Mouse (Mus musculus): ENCODE data around the gene Tmem63b. TPM values are rescaled to one million over a fixed set of nuclear protein-coding genes. Genes with fewer than 3 reads are reported as not detected.

The Tmem63b gene
- polyA plus RNA-seq, 1 experiment from 2014 or later, result 150 TPM

DNA sequence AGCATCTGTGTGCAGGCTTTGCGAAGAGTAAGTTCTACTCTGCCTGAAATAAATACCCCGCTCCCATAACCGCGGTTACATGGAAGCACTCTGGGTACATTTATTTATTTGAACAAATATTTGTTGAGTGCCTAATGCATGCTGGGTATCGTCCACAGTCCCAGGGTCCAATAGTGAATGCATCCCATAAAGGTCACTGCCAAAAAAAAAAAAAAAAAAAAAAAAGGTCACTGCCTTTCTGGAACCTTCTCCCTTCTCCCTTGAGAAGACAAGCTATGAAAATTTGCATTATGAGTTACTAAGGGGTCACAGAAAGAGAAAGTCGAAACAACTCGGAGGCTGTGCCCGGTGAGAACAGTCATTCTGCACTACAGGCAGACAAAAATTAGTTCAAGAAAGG lies 44.7 kb downstream of the Tmem63b start:
- Histone ChIP-seq H3K27ac (ENCODE audit: low read length) (no peak overlapping the region), H3K4me2 (ENCODE audit: low read length) (no peak overlapping the region), H3K4me3 (ENCODE audit: low read depth, low read length) (no peak overlapping the region), H3K4me1 (ENCODE audit: control insufficient read depth, insufficient read depth, low read length) (no peaks in the 10 kb centered on the region), H3K9ac (ENCODE audit: low read depth, low read length) (no peak overlapping the region), H3K27me3 (ENCODE audit: control insufficient read depth, insufficient read depth, low read depth, low read length) (no peaks in the 10 kb centered on the region), H3K9me3 (replicated peaks; ENCODE audit: control insufficient read depth, low read length, poor library complexity, severe bottlenecking) (no peaks in the 10 kb centered on the region), H3K36me3 (ENCODE audit: control insufficient read depth, insufficient read depth, low read length) (no peaks in the 10 kb centered on the region)
- no peak for ATAC-seq
- 88% methylated on average over 8 of the region's 8 CpGs for WGBS

DNA sequence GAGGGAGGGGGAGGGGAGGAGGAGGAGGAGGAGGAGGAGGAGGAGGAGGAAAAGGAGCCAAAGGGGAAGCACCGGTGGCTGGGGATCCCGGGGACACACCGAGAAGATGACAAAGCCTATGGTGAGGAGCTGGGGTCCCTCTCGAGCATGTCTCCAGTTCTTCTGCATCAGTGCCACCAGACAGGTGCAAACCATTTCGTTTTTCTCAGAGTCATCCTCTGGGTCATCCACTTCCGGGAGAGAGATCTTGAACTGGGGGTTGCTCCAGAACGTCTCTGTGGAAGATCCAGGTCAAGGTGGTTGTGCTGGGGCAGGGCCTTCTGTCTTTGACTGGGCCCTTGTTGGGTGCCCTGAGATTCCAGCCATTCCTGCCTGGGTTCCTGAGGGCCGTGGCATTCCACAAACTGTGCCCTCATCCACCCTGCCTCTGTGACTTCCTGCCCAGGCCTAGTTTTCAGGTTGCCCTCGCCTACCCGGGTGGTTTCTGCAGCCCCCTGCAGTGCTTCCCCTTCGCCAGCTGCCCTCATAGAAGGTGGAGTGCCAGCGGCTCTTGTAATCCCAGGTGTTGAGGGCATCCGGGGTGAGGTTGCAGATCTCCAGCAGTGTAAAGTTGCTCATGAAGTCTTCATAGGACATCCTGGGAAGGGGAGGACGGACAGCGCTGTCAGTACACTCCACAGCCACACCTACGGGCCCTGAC lies 48.0 kb downstream of the Tmem63b start:
- WGBS, result 82% methylated on average over 16 of the region's 16 CpGs
- Histone ChIP-seq H3K36me3 (ENCODE audit: control insufficient read depth, insufficient read depth, low read length) (no peaks in the 10 kb centered on the region), H3K4me1 (ENCODE audit: control insufficient read depth, insufficient read depth, low read length) (no peaks in the 10 kb centered on the region), H3K9me3 (replicated peaks; ENCODE audit: control insufficient read depth, low read length, poor library complexity, severe bottlenecking) (no peaks in the 10 kb centered on the region), H3K4me3 (ENCODE audit: low read depth, low read length) (no peak overlapping the region), H3K27ac (ENCODE audit: low read length) (no peak overlapping the region), H3K9ac (ENCODE audit: low read depth, low read length) (no peak overlapping the region), H3K27me3 (ENCODE audit: control insufficient read depth, insufficient read depth, low read depth, low read length) (no peaks in the 10 kb centered on the region), H3K4me2 (ENCODE audit: low read length) (no peak overlapping the region)
- no peak for ATAC-seq

DNA sequence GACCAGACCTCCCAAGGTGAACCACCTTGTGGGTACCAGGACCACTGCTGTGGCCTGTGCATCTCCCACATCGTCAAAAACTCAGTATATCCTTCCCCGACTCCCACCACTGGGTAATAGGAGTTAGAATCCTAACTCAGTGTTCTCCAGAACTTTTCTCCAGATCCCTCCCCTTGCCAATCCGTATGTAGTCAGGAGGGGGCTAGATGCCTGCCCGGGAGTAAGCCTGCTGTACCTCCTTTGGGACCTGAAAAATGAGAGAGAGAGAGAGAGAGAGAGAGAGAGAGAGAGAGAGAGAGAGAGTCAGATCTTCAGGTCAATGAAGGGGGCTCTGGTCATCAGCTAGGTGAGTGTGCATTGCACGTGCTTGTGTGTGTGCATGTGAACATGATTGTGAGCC lies 52.7 kb downstream of the Tmem63b start:
- H3K4me1 ChIP-seq (ENCODE audit: control insufficient read depth, insufficient read depth, low read length), result peaks cover 3% of the 10 kb centered on the region; the same call in 1 of the 2 replicates
- H3K4me3 ChIP-seq (ENCODE audit: low read depth, low read length), result no peak overlapping the region
- H3K27ac ChIP-seq (ENCODE audit: low read length), result no peak overlapping the region
- 87% methylated on average over 5 of the region's 5 CpGs for WGBS
- H3K36me3 ChIP-seq (ENCODE audit: control insufficient read depth, insufficient read depth, low read length), result no peaks in the 10 kb centered on the region
- H3K9ac ChIP-seq (ENCODE audit: low read depth, low read length), result no peak overlapping the region
- no peak overlapping the region for H3K4me2 ChIP-seq (ENCODE audit: low read length)
- ATAC-seq, result no peak
- no peaks in the 10 kb centered on the region for H3K27me3 ChIP-seq (ENCODE audit: control insufficient read depth, insufficient read depth, low read depth, low read length)
- H3K9me3 ChIP-seq (replicated peaks; ENCODE audit: control insufficient read depth, low read length, poor library complexity, severe bottlenecking), result no peaks in the 10 kb centered on the region

DNA sequence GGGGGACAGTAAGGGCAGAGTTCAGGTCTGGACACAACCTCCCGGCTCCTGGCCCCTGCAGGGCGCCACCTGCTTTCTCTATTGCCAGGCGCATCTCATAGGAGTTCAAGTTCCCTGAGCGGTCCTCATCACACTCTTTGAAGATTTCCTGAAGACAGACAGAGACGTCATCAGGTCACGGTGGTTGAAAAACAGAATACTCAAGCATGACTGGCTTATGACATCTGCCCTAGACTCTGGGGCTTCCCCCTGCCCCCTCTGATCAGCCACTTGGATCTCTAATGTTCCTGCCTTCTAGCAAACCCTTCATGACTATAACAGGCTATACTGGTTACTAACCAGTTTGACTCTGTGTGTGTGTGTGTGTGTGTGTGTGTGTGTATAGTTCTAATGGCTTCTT lies 54.8 kb downstream of the Tmem63b start:
- 74% methylated on average over 6 of the region's 6 CpGs for WGBS
- H3K27ac ChIP-seq (ENCODE audit: low read length), result no peak overlapping the region
- H3K9ac ChIP-seq (ENCODE audit: low read depth, low read length), result no peak overlapping the region
- no peak for ATAC-seq
- no peaks in the 10 kb centered on the region for H3K9me3 ChIP-seq (replicated peaks; ENCODE audit: control insufficient read depth, low read length, poor library complexity, severe bottlenecking)
- H3K36me3 ChIP-seq (ENCODE audit: control insufficient read depth, insufficient read depth, low read length), result no peaks in the 10 kb centered on the region
- no peak overlapping the region for H3K4me3 ChIP-seq (ENCODE audit: low read depth, low read length)
- H3K4me2 ChIP-seq (ENCODE audit: low read length), result no peak overlapping the region
- H3K4me1 ChIP-seq (ENCODE audit: control insufficient read depth, insufficient read depth, low read length), result peaks cover 3% of the 10 kb centered on the region; the same call in 1 of the 2 replicates
- no peaks in the 10 kb centered on the region for H3K27me3 ChIP-seq (ENCODE audit: control insufficient read depth, insufficient read depth, low read depth, low read length)

DNA sequence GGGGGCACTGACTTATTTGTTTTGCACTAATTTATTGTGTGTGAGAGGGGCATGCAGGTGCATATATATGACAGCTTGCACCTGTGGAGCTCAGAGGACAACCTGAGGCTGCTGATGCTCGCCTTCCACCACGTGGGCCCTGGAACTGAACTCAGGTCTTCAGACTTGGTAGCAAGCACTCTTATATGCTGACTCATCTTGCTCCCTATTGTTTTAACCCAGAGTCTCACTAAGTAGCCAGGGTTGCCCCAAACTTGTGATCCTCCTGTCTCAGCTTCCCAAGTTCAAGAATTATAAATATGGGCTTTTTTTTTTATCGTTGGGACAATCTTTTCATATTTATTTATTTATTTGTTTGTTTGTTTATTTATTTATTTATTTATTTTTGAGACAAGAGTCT lies 55.7 kb downstream of the Tmem63b start:
- ATAC-seq, result peak; percentile 7; the same call in 1 of the 2 replicates
- H3K9ac ChIP-seq (ENCODE audit: low read depth, low read length), result no peak overlapping the region
- H3K36me3 ChIP-seq (ENCODE audit: control insufficient read depth, insufficient read depth, low read length), result no peaks in the 10 kb centered on the region
- H3K9me3 ChIP-seq (replicated peaks; ENCODE audit: control insufficient read depth, low read length, poor library complexity, severe bottlenecking), result no peaks in the 10 kb centered on the region
- 45% methylated on average over 3 of the region's 3 CpGs for WGBS
- H3K4me1 ChIP-seq (ENCODE audit: control insufficient read depth, insufficient read depth, low read length), result peaks cover 6% of the 10 kb centered on the region; the same call in 1 of the 2 replicates
- no peak overlapping the region for H3K27ac ChIP-seq (ENCODE audit: low read length)
- peak overlapping the region; percentile 77 for H3K4me2 ChIP-seq (ENCODE audit: low read length)
- H3K27me3 ChIP-seq (ENCODE audit: control insufficient read depth, insufficient read depth, low read depth, low read length), result no peaks in the 10 kb centered on the region
- H3K4me3 ChIP-seq (ENCODE audit: low read depth, low read length), result no peak overlapping the region

DNA sequence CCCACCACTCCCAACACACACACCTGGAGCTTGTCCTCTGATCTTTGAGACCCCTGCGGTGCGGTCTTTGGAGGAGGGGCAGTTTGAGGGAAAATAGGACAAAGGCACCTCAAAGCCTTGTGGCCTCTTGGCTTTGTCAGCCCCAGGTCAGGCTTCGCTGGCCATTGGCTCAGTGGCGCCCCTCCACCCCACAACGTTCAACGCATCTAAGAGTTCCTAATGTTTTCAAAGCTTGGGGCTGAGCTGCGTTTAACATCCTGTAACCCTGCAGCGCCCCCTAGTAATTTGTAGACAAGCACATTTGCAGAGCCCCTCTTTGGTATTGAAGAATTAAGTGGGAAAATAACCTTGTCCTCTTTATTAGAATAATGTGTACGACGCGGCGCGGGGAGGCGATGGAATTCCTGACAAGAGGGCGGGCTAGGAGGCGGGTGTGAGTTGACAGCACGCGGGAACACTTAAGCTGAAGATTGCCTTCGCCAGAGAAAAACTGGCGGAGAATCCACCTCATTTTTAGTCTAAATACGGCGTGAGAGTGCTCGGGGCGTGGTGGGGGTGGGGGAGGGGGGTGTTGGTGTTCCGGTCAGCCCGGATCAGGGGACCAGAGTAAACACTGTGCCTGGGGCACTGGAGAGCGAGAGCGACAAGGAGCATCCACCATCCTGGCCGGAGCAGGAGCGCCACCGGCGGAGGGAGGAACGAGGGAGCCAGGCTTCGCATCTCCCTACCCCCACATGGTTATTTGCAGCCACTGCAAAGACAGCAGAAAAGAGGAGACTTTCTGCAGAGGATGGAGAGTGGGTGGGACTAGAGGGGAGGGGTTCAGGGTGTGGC lies 56.6 kb downstream of the Tmem63b start:
- no peaks in the 10 kb centered on the region for H3K9me3 ChIP-seq (replicated peaks; ENCODE audit: control insufficient read depth, low read length, poor library complexity, severe bottlenecking)
- peak overlapping the region; percentile 77 for H3K4me2 ChIP-seq (ENCODE audit: low read length)
- peak overlapping the region; percentile 50 for H3K4me3 ChIP-seq (ENCODE audit: low read depth, low read length)
- peak overlapping the region; percentile 74 for H3K9ac ChIP-seq (ENCODE audit: low read depth, low read length)
- peak overlapping the region; percentile 83 for H3K27ac ChIP-seq (ENCODE audit: low read length)
- ATAC-seq, result peak; percentile 87
- peaks cover 6% of the 10 kb centered on the region; the same call in 1 of the 2 replicates for H3K4me1 ChIP-seq (ENCODE audit: control insufficient read depth, insufficient read depth, low read length)
- no peaks in the 10 kb centered on the region for H3K27me3 ChIP-seq (ENCODE audit: control insufficient read depth, insufficient read depth, low read depth, low read length)
- no peaks in the 10 kb centered on the region for H3K36me3 ChIP-seq (ENCODE audit: control insufficient read depth, insufficient read depth, low read length)
- under 1% methylated on average over 34 of the region's 34 CpGs for WGBS

DNA sequence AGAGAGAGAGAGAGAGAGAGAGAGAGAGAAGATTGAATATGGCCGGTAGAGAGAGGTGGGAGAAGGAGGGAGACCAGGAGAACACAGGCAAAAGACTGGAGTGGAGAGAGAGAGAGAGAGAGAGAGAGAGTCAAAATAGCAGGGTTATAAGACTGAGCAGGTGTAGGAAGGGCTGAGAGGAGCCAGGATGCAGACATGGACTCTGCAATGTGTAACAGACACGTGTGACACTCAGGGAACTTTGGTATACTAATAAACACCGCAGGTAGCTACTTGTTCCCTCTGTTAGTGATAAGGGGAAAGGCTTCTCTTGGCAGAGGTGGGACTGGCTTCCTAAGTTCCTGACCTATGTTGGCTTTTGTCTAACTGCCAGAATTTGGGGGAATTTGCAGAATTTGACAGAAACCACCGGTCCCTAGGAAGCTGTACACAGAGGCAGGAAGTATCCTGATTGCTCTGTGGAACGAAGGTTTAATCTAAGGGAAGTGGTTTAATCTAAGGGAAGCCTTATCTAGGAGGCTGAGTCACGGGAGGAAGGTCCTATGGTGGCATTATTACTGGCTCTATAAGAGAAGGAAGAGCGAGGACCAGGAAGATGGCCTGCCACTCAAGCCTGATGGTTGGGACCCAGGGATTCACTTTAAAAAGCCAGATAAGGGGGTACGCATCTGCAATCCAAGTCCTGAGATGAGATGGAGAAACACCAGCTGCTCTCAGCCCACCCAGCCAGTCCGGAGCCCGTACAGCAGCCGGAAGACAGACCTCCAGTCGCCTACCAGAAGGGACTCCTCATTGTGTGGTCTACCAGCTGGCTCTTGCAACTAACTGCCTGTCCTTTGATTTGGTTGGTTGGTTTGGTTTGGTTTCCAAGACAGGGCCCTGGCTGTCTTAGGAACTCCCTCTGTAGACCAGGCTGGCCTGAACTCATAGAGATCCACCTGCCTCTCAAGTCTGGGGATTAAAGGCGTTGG lies 57.5 kb downstream of the Tmem63b start:
- Histone ChIP-seq H3K4me1 (ENCODE audit: control insufficient read depth, insufficient read depth, low read length) (peaks cover 6% of the 10 kb centered on the region; the same call in 1 of the 2 replicates), H3K36me3 (ENCODE audit: control insufficient read depth, insufficient read depth, low read length) (no peaks in the 10 kb centered on the region), H3K27me3 (ENCODE audit: control insufficient read depth, insufficient read depth, low read depth, low read length) (no peaks in the 10 kb centered on the region), H3K4me2 (ENCODE audit: low read length) (peak overlapping the region; percentile 77), H3K4me3 (ENCODE audit: low read depth, low read length) (peak overlapping the region; percentile 50), H3K27ac (ENCODE audit: low read length) (peak overlapping the region; percentile 83; the same call in 1 of the 2 replicates), H3K9me3 (replicated peaks; ENCODE audit: control insufficient read depth, low read length, poor library complexity, severe bottlenecking) (no peaks in the 10 kb centered on the region), H3K9ac (ENCODE audit: low read depth, low read length) (no peak overlapping the region)
- 64% methylated on average over 13 of the region's 13 CpGs for WGBS
- ATAC-seq, result peak; percentile 27; the same call in 1 of the 2 replicates

DNA sequence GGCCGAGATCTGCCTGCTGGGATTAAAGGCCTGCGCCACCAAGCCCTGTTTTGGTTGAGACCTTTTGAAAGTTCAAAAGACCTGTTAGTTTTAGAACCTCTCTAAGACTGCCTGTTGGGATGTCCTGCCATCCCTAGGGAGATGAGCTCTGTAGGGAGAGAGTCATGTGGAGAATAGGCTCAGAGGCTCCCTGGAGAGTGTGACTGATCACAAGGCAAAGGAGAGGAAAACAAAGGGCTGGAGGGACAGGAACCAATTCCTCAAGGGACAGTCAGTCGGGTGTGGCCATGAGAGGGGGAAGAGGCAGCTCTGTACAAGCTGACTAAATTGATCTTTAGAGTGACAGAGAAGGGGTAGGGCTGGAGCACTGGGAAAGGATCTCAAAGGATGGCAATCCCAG lies 58.5 kb downstream of the Tmem63b start:
- Histone ChIP-seq H3K36me3 (ENCODE audit: control insufficient read depth, insufficient read depth, low read length) (no peaks in the 10 kb centered on the region), H3K4me3 (ENCODE audit: low read depth, low read length) (no peak overlapping the region), H3K9ac (ENCODE audit: low read depth, low read length) (no peak overlapping the region), H3K27me3 (ENCODE audit: control insufficient read depth, insufficient read depth, low read depth, low read length) (no peaks in the 10 kb centered on the region), H3K27ac (ENCODE audit: low read length) (no peak overlapping the region), H3K9me3 (replicated peaks; ENCODE audit: control insufficient read depth, low read length, poor library complexity, severe bottlenecking) (no peaks in the 10 kb centered on the region), H3K4me1 (ENCODE audit: control insufficient read depth, insufficient read depth, low read length) (peaks cover 6% of the 10 kb centered on the region; the same call in 1 of the 2 replicates), H3K4me2 (ENCODE audit: low read length) (no peak overlapping the region)
- ATAC-seq, result no peak
- 21% methylated on average over 3 of the region's 3 CpGs for WGBS
